Mouse (Mus musculus) forebrain, embryonic 14.5 days (tissue): ENCODE results near the gene Prr12. TPM values are rescaled to one million over a fixed set of nuclear protein-coding genes. Genes with fewer than 3 reads are reported as not detected.
A peak's percentile ranks its signal among the peaks of the same experiment; 100 is the strongest.

Experiments used
- ATAC-seq: fragments of 200-750 bp; cut with Nextera tagmentation; 2 replicates; pipeline ENCODE4 v1.8.0; 2017; ENCODE audit warnings: mild to moderate bottlenecking, moderate library complexity
- DNase-seq: peaks from one replicate; pipeline ENCODE4 v3.0.0-alpha.2; 2015; ENCODE audit warnings: low spot score
- H3K27ac ChIP-seq: fragments of 300-500 bp; sonication (generic); 2 replicates; pipeline ENCODE4 v1.5.1; 2014; ENCODE audit warnings: low read depth, mild to moderate bottlenecking, control low read depth, low read length, moderate library complexity
- H3K27me3 ChIP-seq: fragments of 300-500 bp; sonication (generic); replicated peaks from 2 replicates; pipeline ENCODE4 v1.6.1; 2014; ENCODE audit warnings: low read length, control low read depth, mixed read lengths; ENCODE audit not compliant: control insufficient read depth, insufficient read depth
- H3K36me3 ChIP-seq: fragments of 300-500 bp; sonication (generic); 2 replicates; pipeline ENCODE4 v1.6.1; 2014; ENCODE audit warnings: low read length, control low read depth; ENCODE audit not compliant: control insufficient read depth, insufficient read depth
- H3K4me1 ChIP-seq: fragments of 300-500 bp; sonication (generic); 2 replicates; pipeline ENCODE4 v1.6.1; 2014; ENCODE audit warnings: antibody characterized with exemption, low read length, control low read depth; ENCODE audit not compliant: control insufficient read depth, insufficient read depth
- H3K4me2 ChIP-seq: fragments of 300-500 bp; sonication (generic); 2 replicates; pipeline ENCODE4 v1.6.1; 2014; ENCODE audit warnings: mild to moderate bottlenecking, control low read depth, low read length
- H3K4me3 ChIP-seq: fragments of 300-500 bp; sonication (generic); 2 replicates; pipeline ENCODE4 v1.5.1; 2014; ENCODE audit warnings: low read depth, low read length, control low read depth
- H3K9ac ChIP-seq: fragments of 300-500 bp; sonication (generic); 2 replicates; pipeline ENCODE4 v1.6.1; 2014; ENCODE audit warnings: mild to moderate bottlenecking, low read length, control low read depth, moderate library complexity
- H3K9me3 ChIP-seq: fragments of 300-500 bp; sonication (generic); replicated peaks from 2 replicates; pipeline ENCODE4 v1.6.1; 2016; ENCODE audit warnings: low read length, control low read depth, mixed read lengths; ENCODE audit not compliant: control insufficient read depth
- WGBS: fragments of 180-500 bp; shearing (Covaris S2); extraction: QIAGEN DNeasy Blood & Tissue Kit; methylation state at CpG from one replicate; pipeline ENCODE4 v1.1.7; 2014; 5-methylcytosine and 5-hydroxymethylcytosine counted together
- microRNA-seq: library from miRNA; unstranded; fragments of <30 nt; microRNA quantifications from one replicate; pipeline ENCODE4, GENCODE M21; 2016
- polyA plus RNA-seq: library from polyadenylated mRNA; unstranded; fragments of >200 nt; fragmentation: Nextera tagmentation; extraction: Ambion mirVana; gene quantifications from 2 replicates; pipeline ENCODE4 v1.2.1, GENCODE M21; 2014

The Prr12 gene
- polyA plus RNA-seq, 1 experiment from 2014 or later, result 13.6 TPM

DNA sequence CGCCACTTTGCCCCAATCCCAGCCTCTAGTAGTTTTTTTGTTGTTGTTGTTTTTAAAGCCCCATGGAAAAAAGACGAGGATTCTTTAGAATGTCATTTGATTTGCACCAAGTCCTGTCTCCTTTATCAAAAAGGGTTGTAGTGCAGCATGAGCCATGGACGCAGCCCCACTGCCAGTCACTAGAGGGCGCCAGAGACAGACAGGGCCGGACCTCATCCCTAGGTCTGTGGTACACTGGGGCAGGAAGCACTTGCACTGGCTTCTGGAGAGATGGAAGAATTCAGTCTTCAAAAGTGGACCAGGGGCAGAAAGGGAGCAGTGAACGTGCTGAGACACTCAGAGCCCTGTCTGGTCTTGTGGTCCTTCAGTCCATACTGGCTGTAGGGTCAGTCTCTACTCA lies 69.6 kb downstream of the Prr12 start:
- ATAC-seq (no peak), DNase-seq (peak; percentile 77)
- Histone ChIP-seq H3K9me3 (no peaks in the 10 kb centered on the region), H3K4me2 (no peak overlapping the region), H3K4me3 (no peak overlapping the region), H3K36me3 (peaks cover 53% of the 10 kb centered on the region), H3K27me3 (no peaks in the 10 kb centered on the region), H3K27ac (no peak overlapping the region), H3K9ac (no peak overlapping the region), H3K4me1 (peaks cover 18% of the 10 kb centered on the region)
- WGBS, result 34% methylated on average over 6 of the region's 6 CpGs

DNA sequence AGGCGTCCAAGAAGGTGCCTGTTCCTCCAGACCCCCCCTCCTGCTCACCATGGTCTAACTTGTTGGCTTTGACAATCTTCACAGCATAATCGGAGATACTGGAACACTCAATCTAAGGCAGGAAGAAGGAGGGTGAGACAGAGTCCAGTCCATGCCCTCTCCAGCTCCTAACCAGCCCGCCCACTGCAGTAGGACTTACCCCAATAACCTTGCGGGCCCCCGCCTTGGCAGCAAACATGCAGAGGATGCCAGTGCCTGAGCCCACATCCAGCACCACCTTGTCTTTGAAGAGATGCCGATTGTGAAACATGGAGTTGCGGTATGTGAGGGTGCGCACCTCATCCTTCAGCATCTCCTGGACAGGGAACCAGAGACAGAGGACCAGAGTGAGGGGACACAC lies 71.1 kb downstream of the Prr12 start:
- H3K4me2 ChIP-seq, result no peak overlapping the region
- peaks cover 69% of the 10 kb centered on the region for H3K36me3 ChIP-seq
- H3K27ac ChIP-seq, result no peak overlapping the region
- no peaks in the 10 kb centered on the region for H3K9me3 ChIP-seq
- DNase-seq (no peak), ATAC-seq (no peak)
- 94% methylated on average over 8 of the region's 8 CpGs for WGBS
- no peaks in the 10 kb centered on the region for H3K27me3 ChIP-seq
- no peak overlapping the region for H3K4me3 ChIP-seq
- H3K9ac ChIP-seq, result no peak overlapping the region
- peaks cover 13% of the 10 kb centered on the region for H3K4me1 ChIP-seq

DNA sequence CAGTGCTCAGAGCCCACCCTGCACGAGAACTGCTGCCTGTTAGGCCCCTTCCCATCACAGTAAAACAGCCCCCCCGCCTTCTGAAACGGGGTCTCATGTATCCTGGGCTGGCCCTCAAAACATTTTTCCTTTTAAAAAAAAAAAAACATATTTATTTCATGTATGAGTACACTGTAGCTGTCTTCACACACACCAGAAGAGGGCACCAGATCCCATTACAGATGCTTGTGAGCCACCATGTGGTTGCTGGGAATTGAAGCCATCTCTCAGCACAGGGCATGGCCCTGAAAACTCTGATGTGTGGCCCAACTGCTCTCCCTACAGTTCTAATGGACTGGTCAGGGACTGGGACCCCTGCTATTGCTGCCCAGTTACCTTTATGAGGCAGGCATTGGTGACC lies 74.4 kb downstream of the Prr12 start:
- H3K9ac ChIP-seq, result no peak overlapping the region
- WGBS, result 98% methylated on average over 3 of the region's 3 CpGs
- peaks cover 77% of the 10 kb centered on the region for H3K36me3 ChIP-seq

More for the DNA sequence above, 74.4 kb downstream of the Prr12 start:
- no peaks in the 10 kb centered on the region for H3K27me3 ChIP-seq
- ATAC-seq (no peak), DNase-seq (no peak)
- no peak overlapping the region for H3K27ac ChIP-seq
- no peak overlapping the region for H3K4me2 ChIP-seq
- no peaks in the 10 kb centered on the region for H3K9me3 ChIP-seq
- H3K4me1 ChIP-seq, result peaks cover 9% of the 10 kb centered on the region
- no peak overlapping the region for H3K4me3 ChIP-seq

Small RNA genes within 50 kb of the gene (microRNA-seq; reads per million reads assigned to microRNA genes)
- gene Mir7054, result not detected

Other genes with a start within 250 kb of the Prr12 start
- gene Nup62, start 236.8 kb downstream of the Prr12 start, polyA plus RNA-seq, result 40.4 and 43.6 TPM in 2 replicates
- 1.0 and 1.2 TPM in 2 replicates for gene Il4i1, start 236.5 kb downstream of the Prr12 start, polyA plus RNA-seq
- gene Atf5, start 236.2 kb downstream of the Prr12 start, polyA plus RNA-seq, result 4.2 and 4.7 TPM in 2 replicates
- gene Akt1s1, start 203.9 kb downstream of the Prr12 start, polyA plus RNA-seq, result 70.4 and 75.4 TPM in 2 replicates
- 79.6 and 105 TPM in 2 replicates for gene Tbc1d17, start 203.8 kb downstream of the Prr12 start, polyA plus RNA-seq
- 30.0 and 31.7 TPM in 2 replicates for gene Pnkp, start 195.7 kb downstream of the Prr12 start, polyA plus RNA-seq
- gene Ptov1, start 183.1 kb downstream of the Prr12 start, polyA plus RNA-seq, result 447 and 458 TPM in 2 replicates
- 75.4 and 94.0 TPM in 2 replicates for gene Med25, start 160.2 kb downstream of the Prr12 start, polyA plus RNA-seq
- gene Fuz, start 156.8 kb downstream of the Prr12 start, polyA plus RNA-seq, result 18.2 and 18.3 TPM in 2 replicates
- gene Ap2a1, start 123.4 kb downstream of the Prr12 start, polyA plus RNA-seq, result 85.6 and 99.3 TPM in 2 replicates
- not detected in 2 replicates for gene Tsks, start 109.7 kb downstream of the Prr12 start, polyA plus RNA-seq
- gene Cpt1c, start 78.0 kb downstream of the Prr12 start, polyA plus RNA-seq, result 37.3 and 41.0 TPM in 2 replicates
- gene Prmt1, start 66.3 kb downstream of the Prr12 start, polyA plus RNA-seq, result 241 and 274 TPM in 2 replicates
- gene Irf3, start 55.2 kb downstream of the Prr12 start, polyA plus RNA-seq, result 52.7 and 60.6 TPM in 2 replicates
- gene Bcl2l12, start 54.2 kb downstream of the Prr12 start, polyA plus RNA-seq, result 20.0 and 23.4 TPM in 2 replicates
- gene Scaf1, start 36.5 kb downstream of the Prr12 start, polyA plus RNA-seq, result 40.5 and 47.8 TPM in 2 replicates
- 11.4 and 14.7 TPM in 2 replicates for gene Rras, start 34.9 kb downstream of the Prr12 start, polyA plus RNA-seq
- gene Nosip, start 9.5 kb upstream of the Prr12 start, polyA plus RNA-seq, result 70.4 and 71.8 TPM in 2 replicates
- gene Prrg2, start 9.8 kb upstream of the Prr12 start, polyA plus RNA-seq, result 12.0 and 13.4 TPM in 2 replicates
- gene Rcn3, start 39.3 kb upstream of the Prr12 start, polyA plus RNA-seq, result 67.4 and 73.9 TPM in 2 replicates
- gene Fcgrt, start 51.0 kb upstream of the Prr12 start, polyA plus RNA-seq, result 20.3 and 26.9 TPM in 2 replicates
- gene Rps11, start 71.6 kb upstream of the Prr12 start, polyA plus RNA-seq, result 981 and 1,280 TPM in 2 replicates
- 1,037 and 1,253 TPM in 2 replicates for gene Rpl13a, start 75.9 kb upstream of the Prr12 start, polyA plus RNA-seq
- gene Gm45713, start 83.3 kb upstream of the Prr12 start, polyA plus RNA-seq, result 0.22 and 0.88 TPM in 2 replicates
- 0.61 and 1.3 TPM in 2 replicates for gene Flt3l, start 83.6 kb upstream of the Prr12 start, polyA plus RNA-seq
- gene Pih1d1, start 101.4 kb upstream of the Prr12 start, polyA plus RNA-seq, result 101 and 108 TPM in 2 replicates
- 24.4 and 26.8 TPM in 2 replicates for gene Aldh16a1, start 101.7 kb upstream of the Prr12 start, polyA plus RNA-seq
- gene Slc17a7, start 111.1 kb upstream of the Prr12 start, polyA plus RNA-seq, result 14.6 and 15.9 TPM in 2 replicates
- gene Gfy, start 126.7 kb upstream of the Prr12 start, polyA plus RNA-seq, result not detected in 2 replicates
- not detected in 2 replicates for gene Pth2, start 128.1 kb upstream of the Prr12 start, polyA plus RNA-seq
- 0.43 and 0.52 TPM in 2 replicates for gene Ccdc155, start 152.0 kb upstream of the Prr12 start, polyA plus RNA-seq
- 0.91 and 1.7 TPM in 2 replicates for gene Dkkl1, start 159.3 kb upstream of the Prr12 start, polyA plus RNA-seq
- gene Tead2, start 162.9 kb upstream of the Prr12 start, polyA plus RNA-seq, result 81.7 and 95.7 TPM in 2 replicates
- 0.99 and 1.4 TPM in 2 replicates for gene Cd37, start 186.2 kb upstream of the Prr12 start, polyA plus RNA-seq
- gene Slc6a16, start 188.2 kb upstream of the Prr12 start, polyA plus RNA-seq, result 0.09 and 0.26 TPM in 2 replicates
- not detected in 2 replicates for gene Slc6a21, start 224.6 kb upstream of the Prr12 start, polyA plus RNA-seq